22 mouse cellular contexts compared by ENCODE assay signal in genomic region chr9:6212862-6213261, GRCm38 (mm10). TPM values are rescaled to one million over a fixed set of nuclear protein-coding genes. Genes with fewer than 3 reads are reported as not detected.
"Had no signal": no experiment of that assay in that cellular context is flagged by ENCODE, and none has a peak within 500 bp of the region (broad histone marks: within the 10 kb centered on the region; RNA-seq: fewer than 3 reads in every experiment).

No protein-coding gene starts in this region.

- H3K4me3 ChIP-seq: intestine, embryonic 15.5 days; kidney, embryonic 15.5 days; layer of hippocampus, adult 2 months; limb, embryonic 10.5 days; limb, embryonic 13.5 days; liver, embryonic 12.5 days; liver, embryonic 15.5 days; midbrain, embryonic 12.5 days; midbrain, embryonic 15.5 days; neural tube, embryonic 13.5 days; stomach, embryonic 15.5 days had no signal

- ATAC-seq: intestine, embryonic 15.5 days; liver, embryonic 12.5 days; lung, postnatal 0 days; midbrain, embryonic 15.5 days had no signal

- H3K27me3 ChIP-seq: intestine, embryonic 15.5 days; kidney, embryonic 15.5 days; limb, embryonic 13.5 days; liver, embryonic 12.5 days; liver, embryonic 15.5 days; midbrain, embryonic 12.5 days; midbrain, embryonic 15.5 days; neural tube, embryonic 13.5 days; stomach, embryonic 15.5 days had no signal

- H3K4me1 ChIP-seq: intestine, embryonic 15.5 days; kidney, embryonic 15.5 days; limb, embryonic 10.5 days; limb, embryonic 13.5 days; liver, embryonic 12.5 days; liver, embryonic 15.5 days; midbrain, embryonic 12.5 days; midbrain, embryonic 15.5 days; neural tube, embryonic 13.5 days; stomach, embryonic 15.5 days had no signal

- H3K9ac ChIP-seq: intestine, embryonic 15.5 days; kidney, embryonic 15.5 days; limb, embryonic 13.5 days; liver, embryonic 12.5 days; liver, embryonic 15.5 days; midbrain, embryonic 12.5 days; midbrain, embryonic 15.5 days; neural tube, embryonic 13.5 days; stomach, embryonic 15.5 days had no signal

- H3K27ac ChIP-seq: intestine, embryonic 15.5 days; kidney, embryonic 15.5 days; layer of hippocampus, adult 2 months; limb, embryonic 10.5 days; limb, embryonic 13.5 days; liver, embryonic 12.5 days; liver, embryonic 15.5 days; macrophage; midbrain, embryonic 12.5 days; midbrain, embryonic 15.5 days; neural tube, embryonic 13.5 days; stomach, embryonic 15.5 days had no signal

- H3K9me3 ChIP-seq: intestine, embryonic 15.5 days; kidney, embryonic 15.5 days; limb, embryonic 10.5 days; limb, embryonic 13.5 days; liver, embryonic 12.5 days; liver, embryonic 15.5 days; midbrain, embryonic 12.5 days; midbrain, embryonic 15.5 days; neural tube, embryonic 13.5 days; stomach, embryonic 15.5 days had no signal

- DNase-seq: kidney, adult 2 months; layer of hippocampus, adult 9-11 months; liver; lung, adult 2 months; retina, postnatal 1 day; right cerebral cortex, postnatal 25 days; spleen, adult 18-20 months; thymus, postnatal 25 days had no signal

- H3K4me2 ChIP-seq: intestine, embryonic 15.5 days; kidney, embryonic 15.5 days; limb, embryonic 13.5 days; liver, embryonic 12.5 days; liver, embryonic 15.5 days; midbrain, embryonic 12.5 days; midbrain, embryonic 15.5 days; neural tube, embryonic 13.5 days; stomach, embryonic 15.5 days had no signal

- H3K36me3 ChIP-seq: intestine, embryonic 15.5 days; kidney, embryonic 15.5 days; limb, embryonic 10.5 days; limb, embryonic 13.5 days; liver, embryonic 12.5 days; liver, embryonic 15.5 days; midbrain, embryonic 12.5 days; midbrain, embryonic 15.5 days; neural tube, embryonic 13.5 days; stomach, embryonic 15.5 days had no signal

RNA-seq across cellular contexts. Expression of gene Pdgfd, which starts 44.5 kb away (rescaled TPM):
- polyA plus RNA-seq: macrophage had no signal

RNA-seq across cellular contexts. Expression of gene Ddi1, which starts 56.8 kb away (rescaled TPM):
- polyA plus RNA-seq: kidney, adult 2 months; large intestine, adult 2 months; liver, embryonic 15.5 days; lung, adult 2 months; macrophage; midbrain, embryonic 12.5 days; midbrain, embryonic 15.5 days; neural tube, embryonic 13.5 days had no signal
